Mouse (Mus musculus): ENCODE measurements around the gene Layn.

Gene Layn

GRCm38 (mm10) chr9:51032785-51033529 is 43.9 kb downstream of the Layn start:
- DNase-seq (ENCODE audit: low read depth, low spot score) = no peak

GRCm38 (mm10) chr9:51032291-51032690 is 44.6 kb downstream of the Layn start:
- DNase-seq (ENCODE audit: low read depth, low spot score) = no peak

DNA sequence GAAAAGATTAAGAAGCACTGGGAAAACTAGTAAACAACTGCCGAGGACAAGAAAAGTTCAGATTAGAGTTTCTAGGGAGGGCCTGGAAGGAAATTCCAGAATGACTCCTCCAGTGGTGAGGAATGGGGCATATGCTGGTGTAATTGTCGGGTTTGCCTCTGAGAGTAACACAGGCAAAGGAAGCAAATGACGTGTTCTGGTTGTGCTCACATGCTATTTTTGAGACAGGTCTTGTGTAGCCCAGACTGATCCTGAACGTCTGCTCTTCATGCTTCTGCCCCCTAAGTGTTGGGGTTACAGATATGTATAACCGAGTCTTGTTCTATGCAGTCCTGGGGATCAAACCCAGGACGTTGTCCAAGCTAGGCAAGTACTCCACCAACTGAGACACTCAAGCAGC is 45.3 kb downstream of the Layn start:
- no peak for DNase-seq (ENCODE audit: low read depth, low spot score)

GRCm38 (mm10) chr9:51030147-51030546 is 46.7 kb downstream of the Layn start:
- DNase-seq (ENCODE audit: low read depth, low spot score) = no peak

- DNase-seq (ENCODE audit: low read depth, low spot score) = no peak
These were observed 49.9 kb downstream of the Layn start for GRCm38 (mm10) chr9:51026952-51027351.

DNA sequence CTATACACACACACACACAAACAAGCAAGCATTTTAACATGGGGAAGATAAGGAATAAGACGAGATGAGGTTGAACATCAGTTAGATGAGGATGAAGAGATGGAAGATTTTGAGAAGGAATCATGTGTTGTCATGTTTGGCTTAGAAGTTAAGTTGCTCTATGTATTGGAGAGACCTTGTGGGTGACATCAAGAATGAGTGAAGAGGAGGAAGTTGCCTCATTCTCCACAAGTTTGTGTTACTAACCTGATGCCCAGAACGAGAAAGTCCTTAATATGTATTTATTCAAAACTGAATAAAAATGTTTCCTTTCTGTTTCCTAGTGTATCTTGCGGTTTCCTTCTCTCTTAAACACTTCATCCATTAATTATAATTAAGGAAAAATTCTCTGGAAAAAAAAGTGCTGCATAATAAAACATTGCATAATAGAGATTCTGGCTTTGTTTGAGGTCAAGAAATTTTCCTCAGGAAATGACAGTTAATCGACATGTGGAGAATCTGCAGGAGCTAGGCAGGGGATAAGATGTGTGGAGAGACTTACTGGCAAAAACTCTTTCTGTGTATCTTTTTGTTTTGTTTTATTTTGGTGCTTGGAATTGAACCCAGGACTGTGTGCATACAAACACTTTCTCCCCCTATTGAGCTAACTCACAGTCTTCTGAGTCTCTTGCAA is 55.6 kb downstream of the Layn start:
- DNase-seq (ENCODE audit: low read depth, low spot score) = no peak

GRCm38 (mm10) chr9:51020351-51020750 is 56.5 kb downstream of the Layn start:
- DNase-seq (ENCODE audit: low read depth, low spot score) = no peak

- no peak for DNase-seq (ENCODE audit: low read depth, low spot score)
These were observed 57.2 kb downstream of the Layn start for GRCm38 (mm10) chr9:51019670-51020069.

GRCm38 (mm10) chr9:51015732-51016131 is 61.2 kb downstream of the Layn start:
- DNase-seq (ENCODE audit: low read depth, low spot score) = no peak

GRCm38 (mm10) chr9:51013644-51014043 is 63.2 kb downstream of the Layn start:
- DNase-seq (ENCODE audit: low read depth, low spot score) = no peak

DNA sequence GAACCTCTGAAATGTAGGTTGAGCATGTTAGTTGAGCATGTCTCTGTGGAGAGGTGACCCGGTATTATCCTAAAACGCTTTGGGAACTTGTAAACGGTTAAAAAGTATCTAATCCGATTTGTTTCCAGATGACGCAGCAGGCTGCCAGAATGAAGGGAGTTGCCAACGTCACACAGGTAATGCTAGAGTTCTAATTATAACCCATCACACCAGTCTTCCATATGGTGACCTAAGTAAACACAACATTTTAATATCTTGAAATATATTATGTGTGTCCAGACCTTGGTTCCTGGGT is 67.3 kb downstream of the Layn start:
- DNase-seq (ENCODE audit: low read depth, low spot score) = peak; percentile 13

DNA sequence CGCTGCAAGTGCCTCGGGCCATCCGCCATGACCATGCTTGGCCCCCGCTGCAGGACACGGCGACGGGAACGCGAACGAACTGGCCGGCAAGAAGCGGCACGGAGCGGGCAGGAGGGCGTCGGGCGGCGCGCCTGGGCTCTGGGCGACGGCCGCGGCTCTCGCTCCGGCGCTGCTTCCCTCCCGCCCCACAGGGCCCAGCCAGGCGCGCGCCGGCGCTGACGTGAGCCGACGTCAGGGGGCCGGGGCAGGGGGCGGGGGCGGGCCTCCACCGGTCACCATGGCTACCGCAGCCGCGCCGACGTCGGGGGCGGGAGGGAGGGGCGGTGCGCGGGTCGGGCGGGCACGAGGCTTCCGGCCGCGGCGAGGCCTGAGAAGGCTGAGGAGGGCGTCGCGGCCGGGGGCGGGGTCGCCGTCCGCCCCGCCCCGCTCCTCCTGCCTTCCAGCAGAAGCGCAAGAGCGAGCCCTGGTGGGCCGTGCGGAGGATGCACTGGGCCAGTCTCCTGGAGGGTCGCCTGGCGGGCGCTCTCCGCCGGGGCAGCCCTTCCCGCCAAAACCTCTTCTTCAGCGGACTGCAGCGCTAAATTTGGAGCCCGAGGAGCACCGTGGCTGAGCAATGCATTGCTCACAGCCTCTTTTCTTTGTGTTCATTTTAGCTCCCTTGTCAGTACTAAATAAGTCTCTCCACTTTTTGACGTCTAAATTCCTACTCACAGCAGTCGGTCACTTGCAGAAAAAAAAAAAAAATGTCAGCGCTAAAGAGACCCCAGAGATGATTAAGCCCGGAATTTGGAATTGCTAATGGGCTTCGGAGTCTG is 67.8 kb downstream of the Layn start, which contains the start of gene Sik2:
Gene Sik2 (minus strand): TSS at position 233 of the 815 bp plus-strand sequence.
- DNase-seq (ENCODE audit: low read depth, low spot score) = peak; percentile 90

DNA sequence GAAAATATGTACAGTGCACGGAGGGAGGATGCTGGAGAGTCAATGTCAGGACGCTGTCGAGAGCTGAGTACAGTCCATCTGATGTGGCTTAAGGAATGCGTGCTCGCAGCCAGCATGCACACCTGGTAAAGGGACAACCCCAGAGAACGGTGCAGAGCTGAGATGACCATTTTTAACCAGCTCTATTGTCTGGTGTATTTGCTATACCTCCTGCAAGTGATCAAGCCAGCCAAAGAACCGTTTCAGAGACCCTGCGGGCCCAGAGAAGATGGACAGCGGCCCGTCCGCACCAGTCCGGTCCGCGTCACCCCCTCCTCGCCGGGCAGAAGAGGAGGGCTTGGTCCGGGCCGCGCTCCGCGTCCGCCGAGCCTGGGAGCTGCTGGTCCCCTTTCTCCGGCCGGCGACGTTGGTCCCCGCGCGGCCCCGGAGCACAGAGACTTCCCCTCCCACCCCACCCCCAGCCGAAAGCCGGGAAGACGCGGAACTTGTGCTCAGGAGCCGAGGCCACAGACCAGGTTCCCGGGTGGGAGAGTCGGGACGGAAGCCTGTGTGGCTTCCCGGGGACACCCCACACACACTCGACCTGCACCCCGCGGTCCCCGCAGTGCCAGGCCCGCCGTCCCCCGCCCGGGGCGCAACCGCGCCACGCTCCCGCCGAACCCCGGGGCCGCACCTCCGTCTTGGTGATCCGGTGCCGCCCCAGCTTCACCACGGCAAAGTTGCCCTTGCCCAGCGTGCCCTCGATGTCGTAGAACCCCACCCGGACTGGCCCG is 68.6 kb downstream of the Layn start:
- DNase-seq (ENCODE audit: low read depth, low spot score) = peak; percentile 20

DNA sequence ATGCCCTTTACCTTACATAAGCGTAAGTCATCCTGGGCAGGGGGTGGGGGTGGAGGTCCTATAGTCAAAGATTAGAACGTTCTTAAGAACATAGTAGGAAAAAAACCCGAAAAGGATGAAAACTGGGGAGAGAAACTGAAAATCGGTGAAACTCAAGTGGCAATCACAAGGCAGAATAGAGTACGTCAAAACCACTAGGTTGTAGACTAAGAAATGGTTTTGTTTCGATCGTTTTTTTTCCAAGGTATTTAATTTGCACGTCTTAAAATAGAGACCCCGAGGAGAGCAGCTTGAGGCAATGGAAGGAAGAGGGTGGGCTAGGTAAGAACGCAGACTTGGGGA is 69.2 kb downstream of the Layn start:
- DNase-seq (ENCODE audit: low read depth, low spot score) = no peak

- DNase-seq (ENCODE audit: low read depth, low spot score) = peak; percentile 55
These were observed 70.0 kb downstream of the Layn start for GRCm38 (mm10) chr9:51006846-51007245.
